In the genomic region with DNA sequence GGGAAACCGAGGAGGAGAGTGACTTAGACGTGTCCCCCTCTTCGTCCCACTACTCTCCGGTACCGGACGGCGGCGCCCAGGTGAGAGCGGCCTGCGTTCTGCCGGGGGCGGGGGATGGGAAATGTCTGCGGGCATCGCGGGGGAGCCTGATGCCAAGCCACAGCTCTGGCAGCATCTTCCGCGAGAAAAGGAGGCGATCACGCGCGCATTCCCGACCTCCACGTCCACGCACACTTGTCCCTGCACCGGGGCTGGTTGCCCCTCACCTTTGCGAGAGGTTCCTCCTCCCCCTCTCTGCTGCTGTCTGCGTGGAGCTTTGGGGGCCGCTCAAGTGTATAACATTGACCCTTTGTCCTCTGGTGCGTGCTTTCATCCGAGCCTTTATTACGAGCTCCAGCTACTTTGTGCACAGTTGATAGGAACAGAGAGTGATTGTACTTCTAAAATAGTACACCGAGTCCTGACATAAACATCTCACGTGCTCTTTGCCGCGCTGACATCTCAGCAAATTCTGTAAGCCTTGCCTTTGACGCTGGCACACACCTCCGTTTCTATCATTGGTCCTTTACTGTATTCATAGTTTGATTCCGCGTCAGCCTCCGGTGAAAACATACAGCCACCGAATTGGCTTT, we compare ENCODE assay signal across 8 mouse cellular contexts. TPM values are rescaled to one million over a fixed set of nuclear protein-coding genes. Genes with fewer than 3 reads are reported as not detected.
DNase-seq lines count a peak whose midpoint lies in the region; ATAC-seq and TF ChIP-seq lines count a peak whose summit lies in the region.

No protein-coding gene starts in this region.

- peak; percentile 35 for DNase-seq in left cerebral cortex, adult 11 months (ENCODE audit: low spot score)
- DNase-seq in left cerebral cortex, postnatal 4 days, result no peak
- peak; percentile 20 to 53 for DNase-seq in frontal cortex, adult 2 months (ENCODE audit: extremely low spot score in 1 of 2, low spot score in 1 of 2)
- DNase-seq in left cerebral cortex, adult 2 months (ENCODE audit: extremely low spot score in 1 of 2, low spot score in 2 of 2), result no peak
- DNase-seq in adrenal gland, postnatal 10 days, result no peak
- DNase-seq in thymus, postnatal 36 days, result no peak

- peaks cover 18% of the 10 kb centered on the region for H3K36me3 ChIP-seq in midbrain, embryonic 12.5 days

- peaks cover 4% of the 10 kb centered on the region; the same call in 1 of the 2 replicates for H3K27me3 ChIP-seq in midbrain, embryonic 12.5 days

- peak overlapping the region; percentile 67 for H3K4me2 ChIP-seq in midbrain, embryonic 12.5 days (replicated peaks)

- intact Hi-C loops in left cerebral cortex, postnatal 4 days (cut with DNase I), result no loop called here
- intact Hi-C loops in left cerebral cortex, adult 2 months (cut with DNase I), result loop anchor here (1.0 kb wide), 1 partner anchor 58 kb away; no protein-coding TSS in a partner anchor

- TF ChIP-seq POLR2A in bone marrow macrophage, adult 2 months (IDR thresholded peaks at IDR 0.05; ENCODE audit: borderline replicate concordance, low read depth, low read length), result no peak

- no peak for TF ChIP-seq CTCF in bone marrow macrophage, adult 2 months (IDR thresholded peaks at IDR 0.05; ENCODE audit: low read depth, low read length)
- no peak for TF ChIP-seq CTCF in left cerebral cortex, adult 2 months (IDR thresholded peaks at IDR 0.05)

- no peak for ATAC-seq in midbrain, embryonic 12.5 days (ENCODE audit: low FRiP score, low read depth)

- H3K4me1 ChIP-seq in bone marrow macrophage, adult 2 months (ENCODE audit: control insufficient read depth, insufficient read depth, low read length), result peaks cover 16% of the 10 kb centered on the region
- H3K4me1 ChIP-seq in midbrain, embryonic 12.5 days, result peaks cover 8% of the 10 kb centered on the region

- peak overlapping the region; percentile 92 for H3K9ac ChIP-seq in midbrain, embryonic 12.5 days (replicated peaks)

- H3K27ac ChIP-seq in bone marrow macrophage, adult 2 months (ENCODE audit: insufficient read depth, low read depth, low read length), result peak overlapping the region; percentile 33; the same call in 1 of the 2 replicates
- H3K27ac ChIP-seq in left cerebral cortex, adult 2 months, result peak overlapping the region; percentile 97
- peak overlapping the region; percentile 82 for H3K27ac ChIP-seq in midbrain, embryonic 12.5 days (replicated peaks)

- peak overlapping the region; percentile 70 for H3K4me3 ChIP-seq in bone marrow macrophage, adult 2 months (ENCODE audit: insufficient read depth, low read length)
- peak overlapping the region; percentile 76 for H3K4me3 ChIP-seq in left cerebral cortex, adult 2 months
- H3K4me3 ChIP-seq in midbrain, embryonic 12.5 days, result peak overlapping the region; percentile 86

- no peaks in the 10 kb centered on the region for H3K9me3 ChIP-seq in midbrain, embryonic 12.5 days

- WGBS in midbrain, embryonic 12.5 days, result under 1% methylated on average over 38 of the region's 41 CpGs

RNA-seq across cellular contexts. Expression of a gene that starts 0.6 kb away (rescaled TPM):
- 10 to 100 TPM; 67.1 to 73.0 TPM for total RNA-seq in left cerebral cortex, postnatal 4 days (2021)
- 30.6 and 31.0 TPM in 2 replicates for polyA plus RNA-seq in bone marrow macrophage, adult 2 months (2012; ENCODE audit: insufficient read depth, insufficient read length, missing spikeins)
- polyA plus RNA-seq in frontal cortex, adult 2 months (2012; rRNA removed), result 62.3 and 65.0 TPM in 2 replicates
- total RNA-seq in left cerebral cortex, adult 2 months (2021), result 100 to 1,000 TPM; 106 to 110 TPM
- 59.2 and 60.5 TPM in 2 replicates for polyA plus RNA-seq in midbrain, embryonic 12.5 days (2016; fragmentation: Nextera tagmentation; extraction: Ambion mirVana)
- total RNA-seq in adrenal gland, postnatal 10 days (2021), result 10 to 100 TPM; 31.8 to 39.0 TPM

RNA-seq across cellular contexts. Expression of a gene that starts 23.1 kb away (rescaled TPM):
- total RNA-seq in left cerebral cortex, postnatal 4 days (2021), result 1 to 10 TPM; 4.1 to 5.3 TPM
- polyA plus RNA-seq in bone marrow macrophage, adult 2 months (2012; ENCODE audit: insufficient read depth, insufficient read length, missing spikeins), result 0.45 and 0.87 TPM in 2 replicates
- polyA plus RNA-seq in frontal cortex, adult 2 months (2012; rRNA removed), result 7.1 and 9.3 TPM in 2 replicates
- 1 to 10 TPM; 7.4 to 7.9 TPM for total RNA-seq in left cerebral cortex, adult 2 months (2021)
- polyA plus RNA-seq in midbrain, embryonic 12.5 days (2016; fragmentation: Nextera tagmentation; extraction: Ambion mirVana), result 0.17 and 0.64 TPM in 2 replicates
- 10 to 100 TPM in 1 of 2 experiments, 1 to 10 TPM in 1; 9.4 to 15.8 TPM for total RNA-seq in adrenal gland, postnatal 10 days (2021)

RNA-seq across cellular contexts. Expression of a gene that starts 27.0 kb away (rescaled TPM):
- 10 to 100 TPM; 18.7 to 20.9 TPM for total RNA-seq in left cerebral cortex, postnatal 4 days (2021)
- polyA plus RNA-seq in bone marrow macrophage, adult 2 months (2012; ENCODE audit: insufficient read depth, insufficient read length, missing spikeins), result 13.0 and 14.5 TPM in 2 replicates
- 25.7 and 26.6 TPM in 2 replicates for polyA plus RNA-seq in frontal cortex, adult 2 months (2012; rRNA removed)
- total RNA-seq in left cerebral cortex, adult 2 months (2021), result 10 to 100 TPM; 57.4 to 58.1 TPM
- 8.2 and 9.6 TPM in 2 replicates for polyA plus RNA-seq in midbrain, embryonic 12.5 days (2016; fragmentation: Nextera tagmentation; extraction: Ambion mirVana)
- total RNA-seq in adrenal gland, postnatal 10 days (2021), result 10 to 100 TPM; 20.7 to 22.7 TPM

RNA-seq across cellular contexts. Expression of a gene that starts 57.1 kb away (rescaled TPM):
- total RNA-seq in left cerebral cortex, postnatal 4 days (2021), result 10 to 100 TPM; 43.9 to 47.5 TPM
- polyA plus RNA-seq in bone marrow macrophage, adult 2 months (2012; ENCODE audit: insufficient read depth, insufficient read length, missing spikeins), result 36.6 and 42.8 TPM in 2 replicates
- 61.8 and 66.5 TPM in 2 replicates for polyA plus RNA-seq in frontal cortex, adult 2 months (2012; rRNA removed)
- total RNA-seq in left cerebral cortex, adult 2 months (2021), result 10 to 100 TPM; 51.8 to 56.1 TPM
- 77.2 and 78.0 TPM in 2 replicates for polyA plus RNA-seq in midbrain, embryonic 12.5 days (2016; fragmentation: Nextera tagmentation; extraction: Ambion mirVana)
- total RNA-seq in adrenal gland, postnatal 10 days (2021), result 100 to 1,000 TPM; 194 to 208 TPM

Comparison
In these comparisons a context has a peak if more than half of its experiments do, and no peak if none do; other contexts are left out.
1. DNase-seq: peak in left cerebral cortex, adult 11 months (single experiment) and frontal cortex, adult 2 months (2 of 2); none in left cerebral cortex, postnatal 4 days (single experiment), left cerebral cortex, adult 2 months (0 of 2), adrenal gland, postnatal 10 days (single experiment) and thymus, postnatal 36 days (0 of 2).
2. H3K27ac ChIP-seq: peak in every context shown above with its lines; median percentile 97 in left cerebral cortex, adult 2 months; 82 in midbrain, embryonic 12.5 days; 33 in bone marrow macrophage, adult 2 months.
3. Peak in every context shown above with its lines, with median percentiles within 50 percentile points of each other: H3K4me3 ChIP-seq.